Mouse (Mus musculus) spleen, adult 18-20 months (tissue): ENCODE data around the gene Wdr46.
A peak's percentile ranks its signal among the peaks of the same experiment; 100 is the strongest.
"Not testable (repeated sequence)": the region's sequence is repeated elsewhere in the genome, so short reads cannot be mapped to it uniquely, and the experiment has no call there.

Source experiments
- DNase-seq, 2 experiments: peaks; one replicate each; pipeline ENCODE4 v3.0.0; 2022; ENCODE audit warnings: mixed read lengths in 2 of 2

Gene Wdr46

GRCm38 (mm10) chr17:33980181-33981035, 39.9 kb downstream of the Wdr46 start:
- DNase-seq = no peak

GRCm38 (mm10) chr17:33981192-33981909, 40.9 kb downstream of the Wdr46 start:
- DNase-seq = peak; percentile 79

GRCm38 (mm10) chr17:33982136-33982535, 41.7 kb downstream of the Wdr46 start:
- DNase-seq = peak; percentile 57 to 76

- peak in 1 of 2 experiments; percentile 67 for DNase-seq
Observed at GRCm38 (mm10) chr17:33991788-33992664, 51.6 kb downstream of the Wdr46 start.

GRCm38 (mm10) chr17:33994959-33995358, 54.5 kb downstream of the Wdr46 start:
- DNase-seq = no peak

GRCm38 (mm10) chr17:33995651-33996050, 55.2 kb downstream of the Wdr46 start:
- DNase-seq = no peak

GRCm38 (mm10) chr17:33997025-33997424, 56.6 kb downstream of the Wdr46 start:
- not testable (repeated sequence) for DNase-seq

- peak; percentile 19 to 22 for DNase-seq
Observed at GRCm38 (mm10) chr17:33998697-33999096, 58.2 kb downstream of the Wdr46 start.
